Mouse (Mus musculus) right cerebral cortex, postnatal 4 days (tissue): ENCODE measurements at regions not wholly inside any gene's neighbourhood (a gene's known extent, or its start where the extent isn't known, plus 50 kb on each side); places are given as distances from the start of the nearest gene placed in this dataset.
"Not testable (repeated sequence)": the region's sequence is repeated elsewhere in the genome, so short reads cannot be mapped to it uniquely, and the experiment has no call there.

Experiments
- DNase-seq: peaks from one replicate; pipeline ENCODE4 v3.0.0-alpha.2; 2022

- no peak for DNase-seq
Measured at GRCm38 (mm10) chr7:129689464-129689863, 97.8 kb downstream of the Wdr11 start.

DNA sequence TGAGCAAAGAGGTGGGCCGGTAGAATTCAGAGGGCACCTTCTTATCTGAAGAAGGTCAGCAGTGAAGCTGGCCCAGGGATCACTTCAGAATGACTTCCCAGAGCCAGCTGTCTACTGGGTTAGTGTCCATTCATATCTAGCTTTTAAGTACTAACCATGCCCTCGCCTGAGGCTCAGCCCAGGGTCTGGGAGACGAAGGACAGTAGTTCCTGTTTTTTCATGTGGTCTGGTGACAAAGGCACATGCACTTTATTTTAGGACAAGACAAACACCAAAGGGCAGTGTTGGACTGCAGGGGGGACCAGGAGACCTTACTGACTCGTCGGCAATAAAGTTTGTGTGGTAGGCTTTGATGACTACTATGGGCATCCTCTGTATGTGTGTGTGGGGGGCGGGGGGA, 99.2 kb downstream of the Wdr11 start:
- DNase-seq: no peak

DNA sequence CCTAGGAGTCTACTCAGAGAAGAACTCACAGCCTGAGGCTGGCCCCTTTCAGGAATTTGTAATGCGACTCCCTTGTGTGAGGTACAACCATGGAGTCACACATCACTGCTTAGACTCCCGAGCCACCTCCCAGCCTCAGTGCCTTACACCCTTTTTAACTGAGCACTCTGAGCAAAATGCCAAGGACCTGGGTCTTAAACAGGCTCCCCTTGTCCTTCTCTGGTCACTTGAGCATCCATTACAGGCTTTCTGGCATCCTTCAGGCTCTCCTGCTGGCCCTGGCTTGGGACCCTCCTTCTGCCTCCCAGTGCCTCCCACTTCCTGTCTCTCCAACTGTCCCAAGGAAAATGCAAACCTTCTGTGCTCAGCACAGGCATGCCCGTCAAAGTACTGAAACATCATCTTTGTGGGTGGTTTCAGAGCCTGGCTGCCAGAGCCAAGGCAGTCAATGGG, 100.0 kb downstream of the Wdr11 start:
- DNase-seq: no peak

- no peak for DNase-seq
Measured at GRCm38 (mm10) chr7:129693635-129694034, 102.0 kb downstream of the Wdr11 start.

GRCm38 (mm10) chr7:129694168-129694567, 102.5 kb downstream of the Wdr11 start:
- DNase-seq: no peak

- DNase-seq: no peak
Measured at GRCm38 (mm10) chr7:129699931-129700570, 108.4 kb downstream of the Wdr11 start.

GRCm38 (mm10) chr7:129727559-129727958, 135.9 kb downstream of the Wdr11 start:
- no peak for DNase-seq

DNA sequence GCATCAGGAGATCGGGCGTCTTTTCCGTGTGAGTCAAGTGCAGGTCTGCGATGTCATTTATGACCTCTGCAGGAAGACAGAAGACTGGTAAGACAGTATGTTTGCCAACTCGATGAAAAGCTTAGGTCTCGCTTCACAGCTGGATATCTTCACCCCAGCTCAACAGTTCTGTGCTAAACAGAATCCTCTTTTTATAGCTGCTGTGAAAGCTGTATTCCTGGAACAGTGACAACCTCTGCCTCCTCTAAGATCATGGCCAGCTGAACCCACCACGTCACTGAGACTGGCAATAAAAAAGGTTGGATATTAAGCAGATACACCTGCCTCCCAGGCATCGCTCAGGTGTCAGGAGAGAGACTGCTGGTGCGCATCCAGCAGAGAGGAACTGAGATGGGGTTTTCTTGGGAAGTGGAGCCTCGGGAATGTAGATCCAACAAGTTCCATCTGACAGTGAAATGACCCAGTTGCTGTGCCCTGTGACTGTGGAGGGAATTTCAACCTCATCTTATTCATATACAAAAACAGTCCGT, 138.1 kb downstream of the Wdr11 start:
- DNase-seq: no peak

- no peak for DNase-seq
Measured at GRCm38 (mm10) chr7:129730785-129731352, 139.2 kb downstream of the Wdr11 start.

DNA sequence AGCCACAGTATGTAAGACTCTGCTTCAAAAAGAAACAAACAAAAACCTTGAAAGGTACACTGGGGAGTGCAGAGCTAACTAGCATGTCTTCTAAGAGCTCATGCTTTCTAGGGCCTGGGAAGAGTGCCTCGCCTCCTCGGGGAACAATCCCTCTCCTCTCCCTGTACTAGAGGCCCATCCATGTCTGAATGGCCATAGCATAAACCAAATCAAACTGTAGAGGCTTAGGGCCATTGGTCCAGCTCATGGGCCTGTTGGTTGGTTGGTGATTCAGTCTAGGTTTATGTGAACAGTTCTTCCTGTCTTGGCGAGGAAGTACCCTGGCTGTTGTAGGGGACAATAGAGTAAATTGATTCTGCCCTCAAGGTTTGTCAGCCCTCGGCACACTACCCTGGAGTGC, 151.0 kb downstream of the Wdr11 start:
- no peak for DNase-seq

DNA sequence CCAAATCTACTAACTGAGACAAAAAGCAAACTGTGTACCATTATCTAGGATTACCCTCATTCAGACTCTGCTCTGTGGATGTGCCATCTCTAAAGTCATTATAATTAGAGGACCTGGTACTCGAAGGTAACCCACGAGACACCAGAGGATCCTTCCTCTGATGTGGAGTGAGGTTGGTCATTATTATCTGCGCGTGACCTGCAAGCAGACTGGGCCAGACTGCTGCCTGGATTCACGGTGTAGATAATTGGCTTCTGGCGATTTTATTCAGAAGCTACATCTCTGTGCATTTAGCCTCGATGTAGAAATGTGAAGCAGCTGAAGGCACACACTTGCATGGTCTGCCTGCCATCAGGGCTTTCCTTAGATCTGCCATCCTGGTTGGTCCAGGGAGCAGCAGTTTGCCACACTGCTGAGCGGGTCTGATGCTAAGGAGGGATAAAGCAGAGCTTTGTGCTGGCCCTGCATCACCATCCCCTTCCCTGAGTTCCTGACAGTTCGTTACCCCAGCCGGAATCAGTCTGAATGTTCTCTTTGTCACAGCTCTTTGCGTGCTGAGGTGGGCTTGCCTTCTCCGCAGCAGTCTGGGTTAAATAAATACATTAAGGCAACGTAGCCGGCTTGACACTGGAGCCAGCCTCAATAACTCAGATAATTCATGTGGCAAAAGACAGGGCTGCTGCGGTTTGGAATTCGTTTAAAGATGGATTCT, 152.4 kb downstream of the Wdr11 start:
- DNase-seq: no peak

GRCm38 (mm10) chr7:129746639-129747038, 155.0 kb downstream of the Wdr11 start:
- no peak for DNase-seq

- DNase-seq: no peak
Measured at GRCm38 (mm10) chr7:129750936-129751335, 159.3 kb downstream of the Wdr11 start.

DNA sequence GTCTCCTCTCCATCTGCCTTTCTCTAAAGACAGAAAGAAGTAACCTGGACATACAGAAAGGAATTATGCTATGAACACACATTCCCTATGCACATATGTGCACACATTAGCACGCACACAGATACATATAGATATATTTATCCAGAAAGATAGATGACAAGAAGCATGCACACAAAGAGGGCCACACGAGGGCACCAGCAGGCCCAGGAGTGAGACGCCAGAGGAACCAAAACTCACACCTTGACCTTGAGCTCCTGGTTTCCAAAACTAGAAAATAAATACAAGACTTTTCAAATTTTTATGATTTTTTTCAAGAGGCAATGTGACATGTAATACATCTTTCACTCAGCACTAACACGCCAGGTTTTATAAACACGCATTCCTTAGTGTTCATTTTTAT, 163.1 kb downstream of the Wdr11 start:
- DNase-seq: no peak

DNA sequence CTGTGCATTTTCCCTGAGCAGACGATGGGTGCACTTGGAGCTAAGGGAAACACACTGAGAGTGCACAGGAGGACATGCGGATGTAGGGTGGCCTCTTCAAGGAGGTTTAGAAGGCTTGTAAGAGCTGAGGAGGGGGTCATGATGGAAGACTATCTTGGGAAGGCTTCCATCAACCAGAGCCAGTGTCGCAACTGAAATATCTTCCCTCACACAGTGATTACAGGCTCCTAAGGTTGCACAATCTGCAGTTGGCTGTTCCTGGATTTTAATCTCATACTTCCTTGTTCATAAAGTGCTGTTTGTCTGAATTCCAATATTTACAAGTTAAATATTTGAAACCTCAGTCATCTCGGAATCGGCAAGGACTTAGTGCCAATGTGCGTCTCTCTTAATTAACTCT, 164.5 kb downstream of the Wdr11 start:
- DNase-seq: no peak

- no peak for DNase-seq
Measured at GRCm38 (mm10) chr7:129759848-129760247, 168.2 kb downstream of the Wdr11 start.

- DNase-seq: no peak
Measured at GRCm38 (mm10) chr7:129760386-129760785, 168.7 kb downstream of the Wdr11 start.

- DNase-seq: no peak
Measured at GRCm38 (mm10) chr7:129763754-129764153, 172.1 kb downstream of the Wdr11 start.

DNA sequence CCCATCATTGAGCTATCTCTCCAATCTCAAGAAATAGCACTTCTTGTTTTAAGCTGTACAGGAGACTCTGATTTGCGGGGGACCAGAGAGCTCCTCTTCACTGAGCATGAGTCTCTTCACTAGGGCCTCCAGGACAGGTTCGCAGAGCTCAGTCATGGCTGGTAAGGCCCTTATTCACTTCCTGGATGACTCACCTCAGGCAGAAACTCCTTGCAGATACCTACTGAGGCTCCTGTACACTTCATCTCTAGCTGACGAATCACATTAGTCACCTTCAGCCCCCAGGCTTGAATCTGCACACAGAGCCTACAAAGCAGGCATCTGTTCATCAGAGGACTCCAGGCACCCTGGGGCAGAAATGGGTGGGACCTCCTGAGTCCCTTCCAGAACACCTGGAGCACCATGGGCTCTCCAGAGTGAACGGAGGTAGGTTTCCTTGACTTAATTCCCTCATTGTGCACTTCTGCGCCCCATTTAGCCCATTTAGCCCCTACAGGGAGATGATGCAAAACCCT, 172.8 kb downstream of the Wdr11 start:
- no peak for DNase-seq

GRCm38 (mm10) chr7:129765681-129766080, 174.0 kb downstream of the Wdr11 start:
- no peak for DNase-seq

DNA sequence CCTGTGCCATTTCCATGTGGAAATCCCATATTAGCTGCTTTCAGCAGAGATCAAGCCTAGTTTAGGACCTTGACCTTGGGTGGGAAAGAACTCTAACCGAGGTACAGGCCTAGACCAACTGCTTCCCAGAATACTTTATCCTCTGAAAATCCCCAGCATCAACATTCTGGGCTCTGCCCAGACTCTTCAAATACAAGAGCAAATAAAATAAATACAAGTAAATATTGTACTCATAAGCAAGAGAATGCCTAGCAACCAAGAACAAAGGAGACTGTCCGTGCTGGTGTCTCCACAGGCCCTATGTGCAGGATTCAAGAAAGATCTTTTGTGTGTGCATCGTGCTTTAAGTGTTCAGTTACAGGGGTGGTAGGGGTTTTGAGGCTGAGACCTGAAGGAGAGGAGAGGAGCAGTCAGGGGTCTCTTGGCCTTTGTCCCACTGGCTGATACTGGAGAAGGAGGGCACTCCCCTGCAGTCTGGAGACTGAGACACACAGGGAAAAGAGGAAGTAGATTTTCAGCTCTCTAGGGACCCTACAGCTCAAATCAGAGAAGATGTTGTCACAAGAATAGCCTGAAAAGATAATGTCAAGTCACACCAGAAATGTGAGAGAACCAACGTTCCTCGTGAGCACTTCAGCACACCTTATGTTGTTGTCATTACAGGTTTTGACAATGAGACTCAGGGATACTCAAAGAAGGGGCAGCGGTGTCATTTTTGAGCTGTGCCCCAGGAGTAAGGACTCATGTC, 174.6 kb downstream of the Wdr11 start:
- DNase-seq: no peak

- not testable (repeated sequence) for DNase-seq
Measured at GRCm38 (mm10) chr7:129769673-129770072, 178.0 kb downstream of the Wdr11 start.

- no peak for DNase-seq
Measured at GRCm38 (mm10) chr7:129771876-129772275, 180.2 kb downstream of the Wdr11 start.
